Mouse (Mus musculus) heart, postnatal 0 days (tissue): ENCODE measurements at regions not wholly inside any gene's neighbourhood (a gene's known extent, or its start where the extent isn't known, plus 50 kb on each side); places are given as distances from the start of the nearest gene placed in this dataset.

Experiments used
- ATAC-seq: fragments of 200-750 bp; cut with Nextera tagmentation; 2 replicates; pipeline ENCODE4 v1.8.0; 2017; ENCODE audit warnings: low read depth, moderate number of reproducible peaks, moderate library complexity; ENCODE audit not compliant: insufficient read depth
- DNase-seq: peaks from one replicate; pipeline ENCODE4 v3.0.0-alpha.2; 2016; ENCODE audit warnings: low spot score
- H3K27ac ChIP-seq: fragments of 300-500 bp; sonication (generic); 2 replicates; pipeline ENCODE4 v1.5.1; 2014; ENCODE audit warnings: low read depth, mild to moderate bottlenecking
- H3K27me3 ChIP-seq: fragments of 300-500 bp; sonication (generic); 2 replicates; pipeline ENCODE4 v1.6.1; 2014; ENCODE audit warnings: low read length, mixed read lengths; ENCODE audit not compliant: control insufficient read depth, insufficient read depth
- H3K36me3 ChIP-seq: fragments of 300-500 bp; sonication (generic); replicated peaks from 2 replicates; pipeline ENCODE4 v1.6.1; 2014; ENCODE audit warnings: low read length, mixed read lengths; ENCODE audit not compliant: control insufficient read depth, insufficient read depth
- H3K4me1 ChIP-seq: fragments of 300-500 bp; sonication (generic); 2 replicates; pipeline ENCODE4 v1.6.1; 2014; ENCODE audit warnings: antibody characterized with exemption; ENCODE audit not compliant: control insufficient read depth, insufficient read depth
- H3K4me2 ChIP-seq: fragments of 300-500 bp; sonication (generic); 2 replicates; pipeline ENCODE4 v1.6.1; 2014; ENCODE audit warnings: low read depth, mild to moderate bottlenecking, low read length, moderate library complexity
- H3K4me3 ChIP-seq: fragments of 300-500 bp; sonication (generic); 2 replicates; pipeline ENCODE4 v1.5.1; 2014; ENCODE audit warnings: low read depth, low read length
- H3K9ac ChIP-seq: fragments of 300-500 bp; sonication (generic); replicated peaks from 2 replicates; pipeline ENCODE4 v1.6.1; 2014; ENCODE audit warnings: low read depth, low read length, mixed read lengths
- H3K9me3 ChIP-seq: fragments of 300-500 bp; sonication (generic); replicated peaks from 2 replicates; pipeline ENCODE4 v1.6.1; 2016; ENCODE audit warnings: low read length; ENCODE audit not compliant: control insufficient read depth
- CTCF ChIP-seq: IDR thresholded peaks from 2 replicates; pipeline ENCODE4 v1.5.1; 2016; ENCODE audit warnings: antibody characterized with exemption, control low read depth, low read depth
- EP300 ChIP-seq: IDR thresholded peaks from 2 replicates; pipeline ENCODE4 v1.6.1; 2016; ENCODE audit warnings: antibody characterized with exemption, low read depth
- WGBS: fragments of 180-500 bp; shearing (Covaris S2); extraction: QIAGEN DNeasy Blood & Tissue Kit; methylation state at CpG from one replicate; pipeline ENCODE4 v1.1.7; 2014; 5-methylcytosine and 5-hydroxymethylcytosine counted together

- H3K4me2 ChIP-seq = no peak overlapping the region
- H3K27me3 ChIP-seq = no peaks in the 10 kb centered on the region
- no peak overlapping the region for H3K27ac ChIP-seq
- DNase-seq (no peak), ATAC-seq (no peak)
- no peaks in the 10 kb centered on the region for H3K4me1 ChIP-seq
- H3K4me3 ChIP-seq = no peak overlapping the region
- no peak for TF ChIP-seq CTCF
- no peak for TF ChIP-seq EP300
- 76% methylated on average over 7 of the region's 7 CpGs for WGBS
- H3K36me3 ChIP-seq = no peaks in the 10 kb centered on the region
- H3K9ac ChIP-seq = no peak overlapping the region
- H3K9me3 ChIP-seq = no peaks in the 10 kb centered on the region
These were observed 305.5 kb downstream of the Irs2 start for GRCm38 (mm10) chr8:10702755-10703154.

DNA sequence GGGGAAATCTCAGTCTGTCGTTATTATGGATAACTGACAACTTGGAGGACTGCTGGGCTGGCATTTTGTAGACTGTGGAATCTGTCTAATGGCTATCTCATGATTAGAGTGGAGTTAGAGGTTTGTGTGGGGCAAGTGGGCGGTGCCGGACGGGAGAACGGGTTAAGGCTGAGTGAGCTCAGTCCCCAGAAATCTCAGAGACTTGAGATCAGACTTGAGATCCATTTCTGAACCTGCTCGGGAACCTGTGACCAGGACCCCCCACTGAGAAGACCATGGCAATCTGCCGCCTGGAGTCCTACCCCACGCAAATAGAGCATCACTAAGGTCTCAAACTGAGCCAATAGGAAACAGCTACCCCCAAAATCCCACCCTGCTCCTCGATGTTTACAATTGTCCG lies 306.0 kb downstream of the Irs2 start:
- no peaks in the 10 kb centered on the region for H3K27me3 ChIP-seq
- TF ChIP-seq EP300 (no peak), CTCF (no peak)
- no peak for DNase-seq
- H3K9ac ChIP-seq = no peak overlapping the region
- no peaks in the 10 kb centered on the region for H3K4me1 ChIP-seq
- H3K36me3 ChIP-seq = no peaks in the 10 kb centered on the region
- WGBS = 67% methylated on average over 10 of the region's 10 CpGs
- ATAC-seq = no peak
- H3K4me2 ChIP-seq = no peak overlapping the region
- no peak overlapping the region for H3K4me3 ChIP-seq
- H3K9me3 ChIP-seq = no peaks in the 10 kb centered on the region
- no peak overlapping the region for H3K27ac ChIP-seq

GRCm38 (mm10) chr8:10701648-10702061 lies 306.6 kb downstream of the Irs2 start:
- 79% methylated on average over 4 of the region's 4 CpGs for WGBS
- Histone ChIP-seq H3K9me3 (no peaks in the 10 kb centered on the region), H3K4me3 (no peak overlapping the region), H3K27ac (no peak overlapping the region), H3K36me3 (no peaks in the 10 kb centered on the region), H3K4me1 (no peaks in the 10 kb centered on the region), H3K9ac (no peak overlapping the region), H3K4me2 (no peak overlapping the region), H3K27me3 (no peaks in the 10 kb centered on the region)
- TF ChIP-seq CTCF = no peak
- no peak for TF ChIP-seq EP300
- no peak for DNase-seq
- ATAC-seq = no peak

DNA sequence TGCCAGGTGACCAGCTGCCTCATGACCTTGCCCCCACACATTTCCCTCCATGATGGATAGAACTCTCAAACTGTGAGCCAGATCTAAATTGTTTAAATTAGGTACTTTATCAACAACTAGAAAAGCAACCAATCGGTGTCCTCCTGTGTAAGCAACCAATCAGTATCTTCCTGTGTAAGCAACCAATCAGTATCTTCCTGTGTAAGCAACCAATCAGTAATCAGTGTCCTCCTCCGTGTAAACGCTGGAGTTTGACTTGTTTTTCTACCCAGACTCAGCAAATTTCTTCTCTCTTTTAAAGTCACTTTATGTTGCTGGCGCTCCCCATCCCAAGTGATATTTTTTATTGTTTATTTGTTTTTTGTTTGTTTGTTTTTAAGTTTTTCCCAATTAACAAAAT lies 307.0 kb downstream of the Irs2 start:
- Histone ChIP-seq H3K9ac (no peak overlapping the region), H3K27ac (no peak overlapping the region), H3K9me3 (no peaks in the 10 kb centered on the region), H3K27me3 (no peaks in the 10 kb centered on the region), H3K4me2 (no peak overlapping the region), H3K4me1 (no peaks in the 10 kb centered on the region), H3K36me3 (no peaks in the 10 kb centered on the region), H3K4me3 (no peak overlapping the region)
- TF ChIP-seq EP300 = no peak
- no peak for TF ChIP-seq CTCF
- no peak for DNase-seq
- no peak for ATAC-seq
- 80% methylated on average over 4 of the region's 4 CpGs for WGBS

DNA sequence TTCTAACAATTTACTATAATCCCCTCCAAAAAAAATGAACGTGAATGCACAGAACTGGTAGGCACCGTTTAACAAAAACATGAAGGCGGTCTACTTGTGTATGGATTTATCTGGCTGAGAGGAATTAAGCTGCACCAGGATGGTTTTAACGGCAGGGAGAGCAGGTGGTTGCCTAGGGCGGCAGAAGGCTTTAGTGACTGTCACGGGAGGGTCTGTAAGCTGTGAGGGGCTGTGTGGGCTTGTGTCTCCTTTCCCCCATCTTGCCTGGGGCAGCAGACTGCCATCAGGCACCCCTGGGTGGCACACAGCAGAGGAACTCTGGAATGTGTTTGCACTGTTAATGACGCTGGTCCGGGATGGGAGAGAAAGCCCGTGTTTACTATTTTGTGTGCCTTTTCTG lies 308.6 kb downstream of the Irs2 start:
- no peak for DNase-seq
- H3K27me3 ChIP-seq = no peaks in the 10 kb centered on the region
- TF ChIP-seq CTCF = no peak
- TF ChIP-seq EP300 = no peak
- H3K27ac ChIP-seq = no peak overlapping the region
- no peak for ATAC-seq
- no peak overlapping the region for H3K9ac ChIP-seq
- no peaks in the 10 kb centered on the region for H3K36me3 ChIP-seq
- H3K4me1 ChIP-seq = no peaks in the 10 kb centered on the region
- H3K9me3 ChIP-seq = no peaks in the 10 kb centered on the region
- no peak overlapping the region for H3K4me2 ChIP-seq
- H3K4me3 ChIP-seq = no peak overlapping the region
- WGBS = 77% methylated on average over 9 of the region's 9 CpGs

- no peak overlapping the region for H3K4me3 ChIP-seq
- 83% methylated on average over 6 of the region's 6 CpGs for WGBS
- ATAC-seq (no peak), DNase-seq (no peak)
- no peaks in the 10 kb centered on the region for H3K36me3 ChIP-seq
- H3K9ac ChIP-seq = no peak overlapping the region
- TF ChIP-seq CTCF (no peak), EP300 (no peak)
- no peaks in the 10 kb centered on the region for H3K27me3 ChIP-seq
- H3K27ac ChIP-seq = no peak overlapping the region
- no peaks in the 10 kb centered on the region for H3K4me1 ChIP-seq
- no peaks in the 10 kb centered on the region for H3K9me3 ChIP-seq
- H3K4me2 ChIP-seq = no peak overlapping the region
These were observed 313.1 kb downstream of the Irs2 start for GRCm38 (mm10) chr8:10695181-10695580.
